Mouse (Mus musculus) ES-Bruce4 (cell line): ENCODE data around the gene Prdm11.

Experiments
- CTCF ChIP-seq: IDR thresholded peaks from one replicate; pipeline ENCODE4 v1.8.1; 2011; ENCODE audit warnings: low read depth, low read length
- EP300 ChIP-seq: IDR thresholded peaks from 2 replicates; pipeline ENCODE4 v1.6.1; 2011; ENCODE audit warnings: low read depth, low read length; ENCODE audit not compliant: insufficient read depth
- POLR2A ChIP-seq: IDR thresholded peaks from one replicate; pipeline ENCODE4 v1.8.1; 2011; ENCODE audit warnings: low read length; ENCODE audit not compliant: insufficient read depth

DNA sequence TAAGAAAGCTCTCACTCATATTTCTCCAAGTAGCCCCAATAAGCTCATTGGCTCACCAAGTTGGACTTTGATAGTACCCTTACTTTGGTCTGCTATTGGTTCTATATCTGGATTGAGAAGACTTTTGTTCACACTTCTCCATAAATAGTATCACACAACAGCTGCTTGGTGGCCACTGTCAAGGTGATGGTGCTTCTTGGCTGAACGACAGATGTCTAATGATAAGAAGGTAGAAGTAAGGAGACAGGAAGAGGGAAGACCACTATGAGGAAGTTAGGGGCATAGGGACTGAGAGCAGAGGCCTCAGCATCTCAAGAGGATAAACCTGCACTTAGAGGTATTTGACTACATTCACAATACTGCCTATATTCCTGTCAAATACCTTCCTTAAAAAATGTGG, 81.6 kb downstream of the Prdm11 start:
- TF ChIP-seq POLR2A = no peak
- no peak for TF ChIP-seq CTCF
- no peak for TF ChIP-seq EP300
